Mouse (Mus musculus): Measurements from ENCODE around the gene Hspb6.

DNA sequence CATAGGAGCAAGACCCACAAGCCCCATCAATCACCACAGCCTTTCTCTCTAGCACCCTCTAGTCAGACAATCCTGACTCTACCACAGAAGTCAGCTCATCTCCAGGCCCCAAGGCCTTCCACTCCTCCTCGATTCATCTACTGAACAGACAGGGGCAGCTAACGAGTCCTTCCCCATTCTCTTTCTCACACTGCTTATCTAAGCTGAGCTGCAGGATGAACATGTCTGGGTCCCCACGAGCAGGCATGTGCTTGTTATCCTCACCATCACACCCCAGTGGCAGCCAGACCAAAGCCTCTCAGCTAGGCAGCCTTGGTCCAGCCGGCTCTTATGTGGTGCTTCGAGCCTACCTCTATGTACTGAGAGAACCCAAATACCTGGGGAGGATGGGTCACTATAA is 20.4 kb downstream of the Hspb6 start:
- TF ChIP-seq POLR2A (IDR thresholded peaks at IDR 0.05; ENCODE audit: borderline replicate concordance, control insufficient read depth, low read depth, low read length) (no peak), CTCF (IDR thresholded peaks at IDR 0.05; ENCODE audit: control insufficient read depth, insufficient read depth, low read length) (no peak)
